Mouse (Mus musculus): ENCODE measurements around the gene Gm49383.

DNA sequence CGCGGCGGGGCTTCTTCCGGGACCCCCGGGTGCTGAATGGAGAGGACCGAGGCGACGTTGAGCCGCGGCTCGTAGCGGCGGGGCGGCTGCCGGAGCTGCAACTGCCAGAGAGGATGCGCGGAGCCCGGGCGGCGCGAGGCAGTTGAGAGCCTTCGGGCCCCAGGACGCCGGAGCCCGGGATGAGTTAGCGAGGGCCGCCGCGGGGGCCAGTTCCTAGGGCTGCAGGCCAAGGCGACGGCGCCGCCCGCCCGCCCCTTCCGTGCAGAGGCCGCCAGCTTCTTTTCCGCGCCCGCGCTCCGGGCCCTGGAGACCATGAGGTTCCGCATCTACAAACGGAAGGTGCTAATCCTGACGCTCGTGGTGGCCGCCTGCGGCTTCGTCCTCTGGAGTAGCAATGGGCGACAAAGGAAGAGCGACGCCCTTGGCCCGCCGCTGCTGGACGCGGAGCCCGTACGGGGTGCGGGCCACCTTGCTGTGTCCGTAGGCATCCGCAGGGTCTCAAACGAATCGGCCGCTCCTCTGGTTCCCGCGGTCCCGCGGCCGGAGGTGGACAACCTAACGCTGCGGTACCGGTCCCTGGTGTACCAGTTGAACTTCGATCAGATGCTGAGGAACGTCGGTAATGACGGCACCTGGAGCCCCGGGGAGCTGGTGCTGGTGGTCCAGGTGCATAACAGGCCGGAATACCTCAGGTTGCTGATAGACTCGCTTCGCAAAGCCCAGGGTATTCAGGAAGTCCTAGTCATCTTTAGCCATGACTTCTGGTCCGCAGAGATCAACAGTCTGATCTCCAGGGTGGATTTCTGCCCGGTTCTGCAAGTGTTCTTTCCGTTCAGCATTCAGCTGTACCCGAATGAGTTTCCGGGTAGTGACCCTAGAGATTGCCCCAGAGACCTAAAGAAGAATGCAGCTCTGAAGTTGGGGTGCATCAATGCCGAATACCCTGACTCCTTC is 12.3 kb downstream of the Gm49383 start:
- TF ChIP-seq ZC3H11A (IDR thresholded peaks at IDR 0.05; ENCODE audit: borderline replicate concordance, low read depth, low read length) (no peak), MAFK (IDR thresholded peaks at IDR 0.05; ENCODE audit: insufficient read depth, low read depth, low read length) (no peak), CHD2 (IDR thresholded peaks at IDR 0.05; ENCODE audit: low read depth, low read length) (no peak), HCFC1 (IDR thresholded peaks at IDR 0.05; ENCODE audit: borderline replicate concordance, insufficient read depth, low read length) (no peak), ZNF384 (IDR thresholded peaks at IDR 0.05; ENCODE audit: low read depth, low read length) (no peak)
